Mouse (Mus musculus) forebrain, embryonic 13.5 days (tissue): ENCODE data around the gene Paqr5. TPM values are rescaled to one million over a fixed set of nuclear protein-coding genes. Genes with fewer than 3 reads are reported as not detected.

Experiments
- ATAC-seq: fragments of 200-750 bp; cut with Nextera tagmentation; 2 replicates; pipeline ENCODE4 v1.8.0; 2017
- H3K27ac ChIP-seq: fragments of 300-500 bp; sonication (generic); 2 replicates; pipeline ENCODE4 v1.5.1; 2015; ENCODE audit warnings: inconsistent platforms, mild to moderate bottlenecking, moderate library complexity
- H3K27me3 ChIP-seq: fragments of 300-500 bp; sonication (generic); 2 replicates; pipeline ENCODE4 v1.6.1; 2015; ENCODE audit warnings: mild to moderate bottlenecking, inconsistent platforms
- H3K36me3 ChIP-seq: fragments of 300-500 bp; sonication (generic); 2 replicates; pipeline ENCODE4 v1.6.1; 2015; ENCODE audit warnings: mild to moderate bottlenecking, inconsistent platforms; ENCODE audit not compliant: poor library complexity, severe bottlenecking
- H3K4me1 ChIP-seq: fragments of 300-500 bp; sonication (generic); 2 replicates; pipeline ENCODE4 v1.6.1; 2015; ENCODE audit warnings: inconsistent platforms
- H3K4me2 ChIP-seq: fragments of 300-500 bp; sonication (generic); 2 replicates; pipeline ENCODE4 v1.6.1; 2015; ENCODE audit warnings: inconsistent platforms, mild to moderate bottlenecking, moderate library complexity
- H3K4me3 ChIP-seq: fragments of 300-500 bp; sonication (generic); 2 replicates; pipeline ENCODE4 v1.5.1; 2015; ENCODE audit warnings: mild to moderate bottlenecking, inconsistent platforms
- H3K9ac ChIP-seq: fragments of 300-500 bp; sonication (generic); 2 replicates; pipeline ENCODE4 v1.6.1; 2015; ENCODE audit warnings: mild to moderate bottlenecking, inconsistent platforms
- H3K9me3 ChIP-seq: fragments of 300-500 bp; sonication (generic); replicated peaks from 2 replicates; pipeline ENCODE4 v1.6.1; 2016; ENCODE audit warnings: inconsistent platforms
- WGBS: fragments of 180-500 bp; shearing (Covaris S2); methylation state at CpG from one replicate; pipeline ENCODE4 v1.1.7; 2015; 5-methylcytosine and 5-hydroxymethylcytosine counted together
- polyA plus RNA-seq: library from polyadenylated mRNA; unstranded; fragments of >200 nt; fragmentation: Nextera tagmentation; extraction: Ambion mirVana; gene quantifications from 2 replicates; pipeline ENCODE4 v1.2.1, GENCODE M21; 2015

Paqr5 gene
- polyA plus RNA-seq, 1 experiment from 2014 or later, result 0.49 TPM

GRCm38 (mm10) chr9:62028072-62028471, 1.4 kb upstream of the Paqr5 start:
- Histone ChIP-seq H3K9ac (no peak overlapping the region), H3K4me3 (no peak overlapping the region), H3K4me1 (peaks cover 8% of the 10 kb centered on the region), H3K9me3 (no peaks in the 10 kb centered on the region), H3K27me3 (peaks cover 42% of the 10 kb centered on the region), H3K27ac (no peak overlapping the region), H3K4me2 (no peak overlapping the region), H3K36me3 (no peaks in the 10 kb centered on the region)
- 52% methylated on average over 3 of the region's 3 CpGs for WGBS
- ATAC-seq, result no peak

- Histone ChIP-seq H3K27me3 (peaks cover 42% of the 10 kb centered on the region), H3K27ac (no peak overlapping the region), H3K36me3 (no peaks in the 10 kb centered on the region), H3K9me3 (no peaks in the 10 kb centered on the region), H3K4me3 (no peak overlapping the region), H3K9ac (no peak overlapping the region), H3K4me2 (no peak overlapping the region), H3K4me1 (peaks cover 8% of the 10 kb centered on the region)
- no peak for ATAC-seq
- 35% methylated on average over 5 of the region's 5 CpGs for WGBS
These were observed 1.6 kb downstream of the Paqr5 start for GRCm38 (mm10) chr9:62025056-62025455.

DNA sequence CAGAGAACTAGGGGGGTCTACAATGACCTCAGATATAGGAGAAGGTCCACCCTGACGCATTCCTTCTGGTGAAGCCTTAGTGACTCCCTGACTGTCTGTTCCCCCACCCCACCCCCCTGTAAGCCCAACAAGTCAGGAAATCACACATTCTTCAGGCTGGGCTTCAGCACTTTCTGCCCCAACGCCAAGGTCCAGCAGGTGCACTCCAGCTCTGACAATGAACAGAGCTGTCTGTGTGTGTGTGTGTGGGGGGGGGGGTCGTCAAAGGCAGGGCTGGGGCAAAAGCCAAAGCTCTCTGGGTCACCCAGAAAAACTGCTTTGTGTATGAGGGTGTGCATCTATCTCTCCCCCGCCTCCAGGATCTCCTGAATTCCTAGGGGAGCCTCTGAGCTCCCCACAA, 2.8 kb downstream of the Paqr5 start:
- Histone ChIP-seq H3K4me1 (peaks cover 8% of the 10 kb centered on the region), H3K27ac (no peak overlapping the region), H3K27me3 (peaks cover 41% of the 10 kb centered on the region), H3K9me3 (no peaks in the 10 kb centered on the region), H3K4me3 (no peak overlapping the region), H3K36me3 (no peaks in the 10 kb centered on the region), H3K9ac (no peak overlapping the region), H3K4me2 (no peak overlapping the region)
- no peak for ATAC-seq
- WGBS, result 52% methylated on average over 4 of the region's 4 CpGs

GRCm38 (mm10) chr9:62022961-62023680, 3.5 kb downstream of the Paqr5 start:
- Histone ChIP-seq H3K9ac (no peak overlapping the region), H3K27me3 (peaks cover 35% of the 10 kb centered on the region), H3K4me2 (no peak overlapping the region), H3K4me1 (peaks cover 8% of the 10 kb centered on the region), H3K9me3 (no peaks in the 10 kb centered on the region), H3K36me3 (no peaks in the 10 kb centered on the region), H3K4me3 (no peak overlapping the region), H3K27ac (no peak overlapping the region)
- no peak for ATAC-seq
- WGBS, result 90% methylated on average over 6 of the region's 6 CpGs

GRCm38 (mm10) chr9:62021583-62022120, 5.0 kb downstream of the Paqr5 start:
- no peak overlapping the region for H3K4me2 ChIP-seq
- H3K9me3 ChIP-seq, result no peaks in the 10 kb centered on the region
- H3K36me3 ChIP-seq, result no peaks in the 10 kb centered on the region
- peaks cover 4% of the 10 kb centered on the region for H3K4me1 ChIP-seq
- 78% methylated on average over 7 of the region's 7 CpGs for WGBS
- no peak overlapping the region for H3K9ac ChIP-seq
- no peak overlapping the region for H3K4me3 ChIP-seq
- peaks cover 23% of the 10 kb centered on the region for H3K27me3 ChIP-seq
- ATAC-seq, result no peak
- no peak overlapping the region for H3K27ac ChIP-seq

DNA sequence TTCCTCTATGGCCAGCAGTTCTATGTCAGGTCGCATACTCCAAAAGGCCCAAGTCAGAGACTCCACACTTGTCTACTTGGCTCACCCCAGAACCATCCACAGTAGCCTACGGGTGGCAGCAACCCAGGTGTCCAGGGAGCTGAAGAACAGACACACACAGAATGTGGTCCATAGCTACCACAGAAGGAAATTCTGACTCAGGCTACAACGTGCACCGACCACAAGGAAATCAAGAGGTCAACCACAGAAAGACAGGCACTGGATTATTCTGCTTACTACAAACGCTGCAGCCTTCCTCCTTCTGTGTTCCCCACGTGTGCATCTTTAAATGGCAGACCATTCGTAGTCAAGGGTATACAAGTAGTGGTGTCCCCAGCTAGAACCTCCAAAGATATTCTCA, 6.4 kb downstream of the Paqr5 start:
- Histone ChIP-seq H3K4me3 (no peak overlapping the region), H3K9me3 (no peaks in the 10 kb centered on the region), H3K36me3 (no peaks in the 10 kb centered on the region), H3K4me2 (no peak overlapping the region), H3K27me3 (peaks cover 10% of the 10 kb centered on the region), H3K27ac (no peak overlapping the region), H3K4me1 (no peaks in the 10 kb centered on the region), H3K9ac (no peak overlapping the region)
- 83% methylated on average over 7 of the region's 7 CpGs for WGBS
- no peak for ATAC-seq

GRCm38 (mm10) chr9:62018229-62019093, 8.2 kb downstream of the Paqr5 start:
- H3K36me3 ChIP-seq, result no peaks in the 10 kb centered on the region
- no peak overlapping the region for H3K9ac ChIP-seq
- H3K4me1 ChIP-seq, result no peaks in the 10 kb centered on the region
- no peak overlapping the region for H3K27ac ChIP-seq
- no peak overlapping the region for H3K4me3 ChIP-seq
- no peak for ATAC-seq
- 85% methylated on average over 14 of the region's 14 CpGs for WGBS
- H3K4me2 ChIP-seq, result no peak overlapping the region
- no peaks in the 10 kb centered on the region for H3K27me3 ChIP-seq
- no peaks in the 10 kb centered on the region for H3K9me3 ChIP-seq

- WGBS, result 84% methylated on average over 6 of the region's 6 CpGs
- Histone ChIP-seq H3K4me3 (no peak overlapping the region), H3K9ac (no peak overlapping the region), H3K27me3 (no peaks in the 10 kb centered on the region), H3K36me3 (no peaks in the 10 kb centered on the region), H3K9me3 (no peaks in the 10 kb centered on the region), H3K4me2 (no peak overlapping the region), H3K27ac (no peak overlapping the region), H3K4me1 (no peaks in the 10 kb centered on the region)
- ATAC-seq, result no peak
These were observed 9.3 kb downstream of the Paqr5 start for GRCm38 (mm10) chr9:62017329-62017728.

DNA sequence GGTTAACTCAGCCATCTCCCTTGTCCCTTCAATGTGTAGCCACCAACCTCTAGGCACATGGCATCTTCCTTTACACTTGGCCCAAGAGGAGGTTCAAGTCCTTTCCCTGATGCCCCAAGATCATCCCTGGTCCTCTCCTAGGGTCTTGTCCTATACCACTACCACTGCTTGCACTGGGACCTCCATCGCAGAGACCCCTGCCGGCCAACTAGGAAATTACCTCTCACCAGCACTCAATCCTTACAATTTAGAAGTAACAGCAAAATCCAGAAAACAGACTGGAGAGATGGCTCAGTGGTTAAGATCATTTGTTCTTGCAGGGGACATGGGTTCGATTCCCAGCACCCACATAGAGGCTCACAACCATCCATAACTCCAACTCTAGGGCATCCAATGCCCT, 11.2 kb downstream of the Paqr5 start:
- Histone ChIP-seq H3K27ac (no peak overlapping the region), H3K27me3 (no peaks in the 10 kb centered on the region), H3K4me2 (no peak overlapping the region), H3K9me3 (no peaks in the 10 kb centered on the region), H3K4me3 (no peak overlapping the region), H3K4me1 (no peaks in the 10 kb centered on the region), H3K36me3 (no peaks in the 10 kb centered on the region), H3K9ac (no peak overlapping the region)
- ATAC-seq, result no peak
- 63% methylated on average over 3 of the region's 3 CpGs for WGBS

GRCm38 (mm10) chr9:62013316-62014097, 13.1 kb downstream of the Paqr5 start:
- H3K9me3 ChIP-seq, result no peaks in the 10 kb centered on the region
- H3K36me3 ChIP-seq, result no peaks in the 10 kb centered on the region
- H3K27me3 ChIP-seq, result no peaks in the 10 kb centered on the region
- H3K9ac ChIP-seq, result no peak overlapping the region
- 69% methylated on average over 12 of the region's 12 CpGs for WGBS
- no peaks in the 10 kb centered on the region for H3K4me1 ChIP-seq
- H3K27ac ChIP-seq, result no peak overlapping the region
- H3K4me2 ChIP-seq, result no peak overlapping the region
- ATAC-seq, result no peak
- H3K4me3 ChIP-seq, result no peak overlapping the region

- Histone ChIP-seq H3K36me3 (no peaks in the 10 kb centered on the region), H3K27me3 (0 out of 2 replicates have a peak, but pooled peaks cover 3% of the 10 kb centered on the region), H3K4me3 (no peak overlapping the region), H3K4me2 (no peak overlapping the region), H3K4me1 (peaks cover 5% of the 10 kb centered on the region), H3K9ac (no peak overlapping the region), H3K27ac (no peak overlapping the region), H3K9me3 (no peaks in the 10 kb centered on the region)
- WGBS, result 83% methylated on average over 5 of the region's 5 CpGs
- no peak for ATAC-seq
These were observed 18.3 kb downstream of the Paqr5 start for GRCm38 (mm10) chr9:62008360-62008759.

DNA sequence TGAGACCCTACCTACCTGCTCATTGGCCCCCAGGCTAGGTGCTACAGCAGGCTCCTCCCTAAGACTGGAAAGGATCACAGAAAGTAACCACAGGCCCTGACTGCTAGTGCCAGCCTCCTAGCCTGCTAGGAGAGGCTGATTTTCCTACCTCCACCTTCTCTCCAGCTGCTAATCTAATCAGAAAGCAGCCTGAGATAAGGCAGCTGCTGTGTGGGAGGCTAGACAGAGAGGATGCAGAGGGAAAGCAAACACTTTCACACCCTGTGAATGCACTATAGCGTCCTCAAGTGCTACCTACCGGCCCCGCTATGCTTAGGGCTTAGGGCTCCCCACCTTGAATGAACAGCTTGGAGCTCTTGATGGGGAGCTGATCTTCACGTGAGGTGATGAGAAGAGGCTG, 19.6 kb downstream of the Paqr5 start:
- Histone ChIP-seq H3K9me3 (no peaks in the 10 kb centered on the region), H3K4me1 (peaks cover 10% of the 10 kb centered on the region), H3K4me2 (no peak overlapping the region), H3K9ac (no peak overlapping the region), H3K27ac (no peak overlapping the region), H3K36me3 (no peaks in the 10 kb centered on the region), H3K27me3 (0 out of 2 replicates have a peak, but pooled peaks cover 3% of the 10 kb centered on the region), H3K4me3 (no peak overlapping the region)
- no peak for ATAC-seq
- WGBS, result 76% methylated on average over 4 of the region's 4 CpGs
